Mouse (Mus musculus): ENCODE measurements around the gene Atp13a4. TPM values are rescaled to one million over a fixed set of nuclear protein-coding genes. Genes with fewer than 3 reads are reported as not detected.

Gene Atp13a4
- total and polyA plus RNA-seq, 2 experiments from 2014 or later: 5.1 to 7.2 TPM

GRCm38 (mm10) chr16:29533641-29534040 is 11.0 kb downstream of the Atp13a4 start:
- ATAC-seq: no peak
- Histone ChIP-seq H3K9me3 (ENCODE audit: low read length) (no peaks in the 10 kb centered on the region), H3K4me3 (ENCODE audit: low read length) (no peak overlapping the region), H3K9ac (replicated peaks; ENCODE audit: low read length) (no peak overlapping the region), H3K4me1 (ENCODE audit: insufficient read depth, low read length) (peaks cover 3% of the 10 kb centered on the region; the same call in 1 of the 2 replicates), H3K27me3 (ENCODE audit: insufficient read depth, low read length) (no peaks in the 10 kb centered on the region), H3K4me2 (ENCODE audit: low read depth, low read length) (no peak overlapping the region), H3K36me3 (ENCODE audit: insufficient read depth, low read length) (no peaks in the 10 kb centered on the region), H3K27ac (no peak overlapping the region)
- 85% methylated on average over 6 of the region's 6 CpGs for WGBS
- no peak for DNase-seq (ENCODE audit: low spot score)
- no peak for TF ChIP-seq CTCF (IDR thresholded peaks at IDR 0.05; ENCODE audit: low read depth)

- ATAC-seq (no peak), DNase-seq (ENCODE audit: low spot score) (no peak)
- H3K27ac ChIP-seq: no peak overlapping the region
- no peak overlapping the region for H3K9ac ChIP-seq (replicated peaks; ENCODE audit: low read length)
- 92% methylated on average over 6 of the region's 6 CpGs for WGBS
- no peak for TF ChIP-seq CTCF (IDR thresholded peaks at IDR 0.05; ENCODE audit: low read depth)
- H3K4me1 ChIP-seq (ENCODE audit: insufficient read depth, low read length): no peaks in the 10 kb centered on the region
- no peaks in the 10 kb centered on the region for H3K9me3 ChIP-seq (ENCODE audit: low read length)
- H3K36me3 ChIP-seq (ENCODE audit: insufficient read depth, low read length): no peaks in the 10 kb centered on the region
- no peaks in the 10 kb centered on the region for H3K27me3 ChIP-seq (ENCODE audit: insufficient read depth, low read length)
- no peak overlapping the region for H3K4me3 ChIP-seq (ENCODE audit: low read length)
- H3K4me2 ChIP-seq (ENCODE audit: low read depth, low read length): no peak overlapping the region
Measured at GRCm38 (mm10) chr16:29527085-29527484, 17.6 kb downstream of the Atp13a4 start.

GRCm38 (mm10) chr16:29526585-29526984 is 18.1 kb downstream of the Atp13a4 start:
- no peaks in the 10 kb centered on the region for H3K27me3 ChIP-seq (ENCODE audit: insufficient read depth, low read length)
- no peak overlapping the region for H3K9ac ChIP-seq (replicated peaks; ENCODE audit: low read length)
- no peak overlapping the region for H3K27ac ChIP-seq
- no peak for TF ChIP-seq CTCF (IDR thresholded peaks at IDR 0.05; ENCODE audit: low read depth)
- no peak overlapping the region for H3K4me3 ChIP-seq (ENCODE audit: low read length)
- DNase-seq (ENCODE audit: low spot score): no peak
- ATAC-seq: no peak
- no peaks in the 10 kb centered on the region for H3K4me1 ChIP-seq (ENCODE audit: insufficient read depth, low read length)
- no peaks in the 10 kb centered on the region for H3K36me3 ChIP-seq (ENCODE audit: insufficient read depth, low read length)
- no peak overlapping the region for H3K4me2 ChIP-seq (ENCODE audit: low read depth, low read length)
- WGBS: 91% methylated on average over 8 of the region's 8 CpGs
- H3K9me3 ChIP-seq (ENCODE audit: low read length): no peaks in the 10 kb centered on the region

GRCm38 (mm10) chr16:29512495-29512894 is 32.2 kb downstream of the Atp13a4 start:
- TF ChIP-seq CTCF (IDR thresholded peaks at IDR 0.05; ENCODE audit: low read depth): no peak
- Histone ChIP-seq H3K36me3 (ENCODE audit: insufficient read depth, low read length) (no peaks in the 10 kb centered on the region), H3K9me3 (ENCODE audit: low read length) (no peaks in the 10 kb centered on the region), H3K4me3 (ENCODE audit: low read length) (no peak overlapping the region), H3K27ac (no peak overlapping the region), H3K27me3 (ENCODE audit: insufficient read depth, low read length) (no peaks in the 10 kb centered on the region), H3K4me2 (ENCODE audit: low read depth, low read length) (no peak overlapping the region), H3K9ac (replicated peaks; ENCODE audit: low read length) (no peak overlapping the region), H3K4me1 (ENCODE audit: insufficient read depth, low read length) (no peaks in the 10 kb centered on the region)
- no peak for ATAC-seq
- WGBS: 65% methylated on average over 3 of the region's 3 CpGs
- DNase-seq (ENCODE audit: low spot score): no peak

GRCm38 (mm10) chr16:29510743-29511142 is 33.9 kb downstream of the Atp13a4 start:
- no peak overlapping the region for H3K9ac ChIP-seq (replicated peaks; ENCODE audit: low read length)
- no peaks in the 10 kb centered on the region for H3K9me3 ChIP-seq (ENCODE audit: low read length)
- H3K27ac ChIP-seq: no peak overlapping the region

GRCm38 (mm10) chr16:29509881-29510280 is 34.8 kb downstream of the Atp13a4 start:
- no peak for DNase-seq (ENCODE audit: low spot score)
- Histone ChIP-seq H3K4me1 (ENCODE audit: insufficient read depth, low read length) (no peaks in the 10 kb centered on the region), H3K4me3 (ENCODE audit: low read length) (no peak overlapping the region), H3K4me2 (ENCODE audit: low read depth, low read length) (no peak overlapping the region), H3K9me3 (ENCODE audit: low read length) (no peaks in the 10 kb centered on the region), H3K27me3 (ENCODE audit: insufficient read depth, low read length) (no peaks in the 10 kb centered on the region), H3K27ac (no peak overlapping the region), H3K9ac (replicated peaks; ENCODE audit: low read length) (no peak overlapping the region), H3K36me3 (ENCODE audit: insufficient read depth, low read length) (no peaks in the 10 kb centered on the region)
- TF ChIP-seq CTCF (IDR thresholded peaks at IDR 0.05; ENCODE audit: low read depth): no peak
- 92% methylated on average over 3 of the region's 3 CpGs for WGBS
- ATAC-seq: no peak

More at GRCm38 (mm10) chr16:29510743-29511142, 33.9 kb downstream of the Atp13a4 start:
- Histone ChIP-seq H3K4me2 (ENCODE audit: low read depth, low read length) (no peak overlapping the region), H3K36me3 (ENCODE audit: insufficient read depth, low read length) (no peaks in the 10 kb centered on the region), H3K27me3 (ENCODE audit: insufficient read depth, low read length) (no peaks in the 10 kb centered on the region), H3K4me1 (ENCODE audit: insufficient read depth, low read length) (no peaks in the 10 kb centered on the region), H3K4me3 (ENCODE audit: low read length) (no peak overlapping the region)
- no peak for TF ChIP-seq CTCF (IDR thresholded peaks at IDR 0.05; ENCODE audit: low read depth)
- DNase-seq (ENCODE audit: low spot score): no peak
- no peak for ATAC-seq
- 83% methylated on average over 7 of the region's 7 CpGs for WGBS

- H3K9ac ChIP-seq (replicated peaks; ENCODE audit: low read length): no peak overlapping the region
- no peak overlapping the region for H3K4me3 ChIP-seq (ENCODE audit: low read length)
- H3K36me3 ChIP-seq (ENCODE audit: insufficient read depth, low read length): no peaks in the 10 kb centered on the region
- 46% methylated on average over 4 of the region's 4 CpGs for WGBS
- DNase-seq (ENCODE audit: low spot score) (peak; percentile 35), ATAC-seq (peak; percentile 64; the same call in 1 of the 2 replicates)
- H3K27me3 ChIP-seq (ENCODE audit: insufficient read depth, low read length): no peaks in the 10 kb centered on the region
- no peaks in the 10 kb centered on the region for H3K4me1 ChIP-seq (ENCODE audit: insufficient read depth, low read length)
- H3K4me2 ChIP-seq (ENCODE audit: low read depth, low read length): no peak overlapping the region
- H3K9me3 ChIP-seq (ENCODE audit: low read length): no peaks in the 10 kb centered on the region
- TF ChIP-seq CTCF (IDR thresholded peaks at IDR 0.05; ENCODE audit: low read depth): no peak
- peak overlapping the region; percentile 45; the same call in 1 of the 2 replicates for H3K27ac ChIP-seq
Measured at GRCm38 (mm10) chr16:29504671-29505070, 40.0 kb downstream of the Atp13a4 start.

Data from hindbrain, postnatal 0 days (tissue).